Mouse (Mus musculus): ENCODE data around the gene Scn3a.

DNA sequence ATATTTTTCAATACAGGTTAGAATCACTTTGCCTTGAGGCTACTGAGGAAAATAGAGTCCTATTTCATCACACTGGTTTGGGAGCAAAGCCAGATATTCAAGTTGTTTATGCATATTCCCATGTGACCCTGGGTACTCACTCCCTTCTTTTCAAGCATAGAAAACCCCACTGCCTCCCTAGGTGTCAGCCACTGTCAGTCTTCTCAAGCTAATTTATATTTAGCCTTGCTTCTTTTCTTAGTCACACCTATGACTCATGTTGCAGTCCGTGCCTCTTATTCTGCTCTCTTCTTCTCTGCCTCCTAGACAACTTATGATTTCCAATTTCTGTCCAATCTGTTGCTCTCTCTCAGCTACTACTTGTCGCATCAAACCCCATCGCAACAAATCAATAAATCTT is 84.0 kb downstream of the Scn3a start:
- no peak for TF ChIP-seq CTCF (IDR thresholded peaks at IDR 0.05)
- no peak for TF ChIP-seq EP300 (IDR thresholded peaks at IDR 0.05)
